Mouse (Mus musculus) adrenal gland, postnatal 25 days (tissue): Measurements from ENCODE around the gene Clcnka. TPM values are rescaled to one million over a fixed set of nuclear protein-coding genes. Genes with fewer than 3 reads are reported as not detected.

Experiments used
- DNase-seq: peaks from one replicate; pipeline ENCODE4 v3.0.0; 2021; ENCODE audit warnings: mixed read lengths
- total RNA-seq: library from RNA; stranded (reverse); gene quantifications from 2 replicates; pipeline ENCODE4 v1.2.3, GENCODE M21; 2021

The Clcnka gene
- total RNA-seq, 1 experiment from 2014 or later: not detected

GRCm38 (mm10) chr4:141379674-141380073, 18.9 kb downstream of the Clcnka start:
- no peak for DNase-seq

- no peak for DNase-seq
These were observed 26.1 kb downstream of the Clcnka start for GRCm38 (mm10) chr4:141372426-141372825.

- DNase-seq: peak; percentile 69
These were observed 30.3 kb downstream of the Clcnka start, which contains the start of gene Fam131c for GRCm38 (mm10) chr4:141367997-141368791. Gene Fam131c, plus strand, starts transcription at chr4:141368220.

GRCm38 (mm10) chr4:141365876-141366275, 32.6 kb downstream of the Clcnka start:
- DNase-seq: peak; percentile 41

GRCm38 (mm10) chr4:141365126-141365525, 33.4 kb downstream of the Clcnka start:
- peak; percentile 46 for DNase-seq

- DNase-seq: peak; percentile 80
These were observed 35.5 kb downstream of the Clcnka start for GRCm38 (mm10) chr4:141362937-141363548.

GRCm38 (mm10) chr4:141360846-141361245, 37.7 kb downstream of the Clcnka start:
- DNase-seq: peak; percentile 43

- no peak for DNase-seq
These were observed 39.3 kb downstream of the Clcnka start for GRCm38 (mm10) chr4:141359222-141359621.

GRCm38 (mm10) chr4:141357811-141358210, 40.7 kb downstream of the Clcnka start:
- no peak for DNase-seq

GRCm38 (mm10) chr4:141353868-141354267, 44.7 kb downstream of the Clcnka start:
- DNase-seq: peak; percentile 37

GRCm38 (mm10) chr4:141352986-141353385, 45.5 kb downstream of the Clcnka start:
- DNase-seq: no peak

GRCm38 (mm10) chr4:141351972-141352371, 46.6 kb downstream of the Clcnka start:
- no peak for DNase-seq

- DNase-seq: no peak
These were observed 48.5 kb downstream of the Clcnka start for GRCm38 (mm10) chr4:141350015-141350414.

GRCm38 (mm10) chr4:141348616-141349015, 49.9 kb downstream of the Clcnka start:
- DNase-seq: no peak

- DNase-seq: no peak
These were observed 51.1 kb downstream of the Clcnka start for GRCm38 (mm10) chr4:141347365-141347797.

- no peak for DNase-seq
These were observed 53.3 kb downstream of the Clcnka start for GRCm38 (mm10) chr4:141345219-141345618.

- no peak for DNase-seq
These were observed 55.0 kb downstream of the Clcnka start for GRCm38 (mm10) chr4:141343515-141343914.

GRCm38 (mm10) chr4:141341477-141341876, 57.0 kb downstream of the Clcnka start:
- DNase-seq: no peak

GRCm38 (mm10) chr4:141338853-141339252, 59.7 kb downstream of the Clcnka start:
- no peak for DNase-seq

GRCm38 (mm10) chr4:141337986-141338385, 60.5 kb downstream of the Clcnka start:
- no peak for DNase-seq

GRCm38 (mm10) chr4:141336196-141336595, 62.3 kb downstream of the Clcnka start:
- no peak for DNase-seq

GRCm38 (mm10) chr4:141335263-141335796, 63.2 kb downstream of the Clcnka start:
- DNase-seq: no peak

GRCm38 (mm10) chr4:141334695-141335094, 63.8 kb downstream of the Clcnka start:
- no peak for DNase-seq
